Mouse (Mus musculus) inflammation-experienced regulatory T-cells, adult 6 months (primary cell): Measurements from ENCODE around the gene Myo7a. TPM values are rescaled to one million over a fixed set of nuclear protein-coding genes. Genes with fewer than 3 reads are reported as not detected.

Experiments used
- ATAC-seq: one replicate; pipeline ENCODE4 v1.8.0; 2017
- polyA plus RNA-seq, 3 experiments: library from polyadenylated mRNA; unstranded; fragments of 100-300 nt; shearing (Covaris generic); gene quantifications; one replicate each; pipeline ENCODE4 v1.2.1; 2017

Myo7a gene
- polyA plus RNA-seq, 3 experiments from 2014 or later = 1.4 to 2.1 (median 1.7) TPM

DNA sequence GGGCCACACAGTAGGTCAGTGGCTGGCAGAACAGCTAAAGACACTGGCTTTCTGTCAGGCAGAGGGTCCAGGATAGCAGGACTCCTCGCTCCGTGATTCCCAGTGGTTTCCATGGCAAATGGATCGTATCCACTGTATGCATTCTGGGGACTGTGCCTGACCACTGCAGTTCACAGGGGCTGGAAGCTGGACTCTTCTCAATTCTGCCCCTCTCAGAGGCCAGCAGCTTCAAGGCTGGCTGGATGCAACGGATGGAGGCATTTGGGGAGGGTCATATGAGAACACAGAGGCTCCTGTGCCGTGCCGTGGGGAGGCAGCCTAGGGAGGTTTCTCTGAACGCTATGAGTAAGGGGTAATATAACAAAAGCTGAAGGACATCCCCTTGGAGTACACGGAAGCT, 22.9 kb upstream of the Myo7a start:
- no peak for ATAC-seq

DNA sequence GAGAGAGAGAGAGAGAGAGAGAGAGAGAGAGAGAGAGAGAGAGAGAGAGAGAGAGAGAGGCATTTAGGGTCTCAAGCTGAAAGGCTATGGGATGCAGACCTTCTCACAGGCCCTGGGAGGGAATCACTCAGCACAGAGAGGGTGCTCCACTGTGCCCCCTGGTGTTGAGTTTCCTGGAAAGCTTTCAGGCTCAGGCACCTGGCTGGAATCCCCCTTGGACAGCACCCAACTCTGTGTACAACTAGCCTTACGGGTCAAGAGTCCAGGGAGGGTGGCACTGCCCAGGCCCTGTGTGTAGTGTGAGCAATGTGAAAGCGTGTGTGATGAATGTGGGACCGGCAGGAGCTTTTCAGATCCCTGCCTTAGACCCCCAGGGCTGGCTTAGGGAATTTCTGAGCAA, 21.9 kb upstream of the Myo7a start:
- ATAC-seq = no peak

DNA sequence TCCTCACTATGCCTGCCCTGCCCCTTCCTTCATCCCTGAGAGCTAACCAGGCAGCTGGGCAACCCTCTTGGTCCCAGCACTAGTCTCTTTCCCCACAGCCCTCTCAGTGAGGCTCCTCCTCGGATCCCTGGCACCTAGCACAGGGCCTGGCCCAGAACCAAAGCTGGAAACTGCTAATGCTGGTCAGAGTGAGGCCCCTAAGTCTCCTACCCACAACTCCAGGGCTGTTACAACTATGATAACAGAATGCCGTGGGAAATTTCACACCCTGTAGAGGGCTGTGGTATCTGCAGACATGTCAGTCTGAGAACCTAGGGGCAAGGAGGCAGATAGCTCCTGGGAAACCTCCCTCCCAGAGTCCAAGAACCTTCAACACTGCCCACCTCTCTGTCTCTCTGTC, 21.3 kb upstream of the Myo7a start:
- ATAC-seq = no peak

DNA sequence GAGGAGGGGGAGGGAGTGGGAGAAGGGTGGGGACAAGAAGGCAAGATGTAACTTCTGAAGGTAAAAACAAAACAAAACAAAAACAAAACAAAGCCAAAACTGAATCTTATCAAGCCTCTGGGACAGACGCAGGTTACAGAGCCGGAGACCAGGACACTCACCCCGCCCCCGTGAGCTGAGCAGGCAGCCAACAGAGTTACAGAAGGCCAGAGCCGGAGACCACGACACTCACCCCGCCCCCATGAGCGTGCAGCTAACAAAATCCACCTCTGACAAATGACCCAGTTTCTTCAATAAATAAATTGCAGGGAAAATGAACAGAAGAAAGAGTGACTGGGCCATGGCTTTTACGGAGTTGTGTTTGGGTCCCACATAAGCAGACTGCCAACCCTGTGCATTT, 19.9 kb upstream of the Myo7a start:
- ATAC-seq = no peak

DNA sequence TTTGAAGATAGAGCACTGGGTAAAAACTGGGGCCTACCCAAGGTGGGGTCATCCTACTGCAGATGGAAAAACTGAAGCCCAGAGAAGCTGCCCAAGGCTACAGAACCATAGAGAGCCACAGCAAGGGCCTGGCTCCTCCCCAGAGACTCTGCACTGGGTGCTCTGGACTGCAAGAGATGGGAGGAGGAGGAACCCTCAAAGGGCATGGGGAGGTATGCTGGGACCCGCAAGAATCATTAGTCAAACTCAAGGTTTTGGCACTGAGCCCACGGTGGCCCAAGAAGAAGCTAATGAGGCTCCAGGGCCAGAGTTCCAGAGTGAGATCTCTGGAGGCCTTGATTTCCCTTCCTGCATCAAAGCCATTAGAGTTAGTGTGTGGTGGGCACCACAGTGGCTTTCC, 18.7 kb upstream of the Myo7a start:
- ATAC-seq = no peak

DNA sequence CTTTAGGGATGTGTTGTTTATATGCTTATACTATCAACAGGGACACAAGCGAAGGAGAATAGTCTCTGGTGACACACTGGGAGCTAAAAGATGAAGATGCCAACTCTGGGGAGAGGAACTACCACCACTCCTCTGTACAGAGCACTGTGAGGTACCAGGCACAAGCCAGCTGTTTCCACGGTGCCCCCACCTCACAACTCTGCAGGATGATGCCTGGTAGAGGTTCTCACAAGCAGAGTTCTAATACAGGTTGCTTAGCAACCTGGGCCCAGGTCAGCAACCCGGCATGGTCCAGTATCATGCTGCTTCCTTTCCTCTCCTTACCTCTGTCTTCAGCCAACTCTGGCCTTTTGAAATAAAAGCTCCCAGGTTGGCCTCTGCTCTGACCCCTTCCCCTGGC, 18.3 kb upstream of the Myo7a start:
- ATAC-seq = no peak

DNA sequence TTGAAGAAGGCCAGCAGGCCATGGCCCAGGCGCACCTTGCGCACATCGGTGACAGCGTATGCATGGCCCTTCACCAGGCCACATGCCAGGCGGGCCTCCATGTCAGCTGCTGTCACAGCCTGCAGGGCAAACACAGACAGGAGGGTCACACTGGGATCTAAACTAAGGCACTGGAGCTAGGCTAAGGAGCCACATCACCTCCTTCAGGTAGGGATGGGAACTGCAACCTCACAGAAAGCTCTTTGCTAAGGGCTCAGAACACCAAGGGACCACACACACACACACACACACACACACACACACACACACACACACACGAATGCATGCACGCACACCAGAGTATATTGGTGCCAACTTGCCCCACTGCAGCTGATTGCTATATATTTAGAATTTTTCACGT, 12.4 kb upstream of the Myo7a start:
- no peak for ATAC-seq

DNA sequence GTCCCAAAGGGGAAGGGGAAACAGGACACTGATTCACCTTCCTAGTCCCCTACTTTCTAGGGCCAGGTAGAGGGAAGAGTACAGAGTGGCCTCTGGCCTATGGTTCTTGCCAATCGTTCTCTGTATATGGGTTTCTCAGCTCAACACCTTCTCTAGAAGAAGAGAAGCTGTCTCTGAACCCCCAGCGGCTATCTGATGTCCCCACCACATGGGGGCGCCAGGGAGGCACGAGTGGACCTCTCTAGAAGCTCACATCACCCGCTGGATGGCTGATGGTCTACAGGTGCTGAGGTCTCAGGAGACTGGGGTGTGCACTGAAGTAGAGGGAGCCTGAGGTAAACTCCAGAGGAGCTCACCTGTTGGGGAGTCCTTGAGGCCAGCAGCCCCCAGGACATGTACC, 6.1 kb upstream of the Myo7a start:
- ATAC-seq = no peak

DNA sequence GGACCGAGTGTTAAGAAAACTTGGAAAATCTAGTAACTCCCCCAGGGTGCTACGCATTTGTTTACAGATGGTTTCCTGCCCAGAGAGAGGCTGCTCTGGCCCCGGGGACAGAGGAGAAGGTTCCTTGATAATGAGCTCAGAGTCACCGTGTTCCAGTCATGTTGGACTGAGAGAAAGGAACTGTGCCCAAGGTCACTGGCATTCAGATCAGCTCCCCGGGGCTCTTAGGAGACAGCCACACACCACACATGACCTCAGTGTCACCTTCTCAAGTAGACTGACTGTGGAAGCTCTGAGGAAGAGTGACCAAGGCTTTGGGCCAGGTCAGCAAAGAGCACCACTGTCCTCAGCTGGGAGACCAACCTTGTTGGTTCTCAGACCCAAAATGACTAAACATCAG, 5.4 kb upstream of the Myo7a start:
- no peak for ATAC-seq

DNA sequence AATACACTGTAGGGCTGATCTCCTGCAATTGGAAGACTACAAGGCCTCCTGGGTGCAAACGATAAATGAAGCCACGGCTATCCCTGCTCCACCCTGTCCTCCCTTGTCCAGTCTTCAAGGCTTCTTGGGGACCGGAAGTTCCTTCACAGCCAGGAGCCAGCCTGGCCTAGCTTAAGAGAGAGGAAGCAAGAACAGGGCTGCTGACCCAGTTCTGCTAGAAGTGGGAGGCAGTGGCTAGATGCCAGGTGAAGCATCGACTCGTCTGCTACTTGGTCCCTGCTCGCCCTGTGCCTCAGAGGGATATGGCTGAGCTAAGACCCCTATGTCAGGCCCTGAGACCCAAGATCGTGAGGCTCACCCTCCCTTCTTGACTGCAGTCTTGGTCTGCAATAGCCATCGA, 2.3 kb upstream of the Myo7a start:
- no peak for ATAC-seq

DNA sequence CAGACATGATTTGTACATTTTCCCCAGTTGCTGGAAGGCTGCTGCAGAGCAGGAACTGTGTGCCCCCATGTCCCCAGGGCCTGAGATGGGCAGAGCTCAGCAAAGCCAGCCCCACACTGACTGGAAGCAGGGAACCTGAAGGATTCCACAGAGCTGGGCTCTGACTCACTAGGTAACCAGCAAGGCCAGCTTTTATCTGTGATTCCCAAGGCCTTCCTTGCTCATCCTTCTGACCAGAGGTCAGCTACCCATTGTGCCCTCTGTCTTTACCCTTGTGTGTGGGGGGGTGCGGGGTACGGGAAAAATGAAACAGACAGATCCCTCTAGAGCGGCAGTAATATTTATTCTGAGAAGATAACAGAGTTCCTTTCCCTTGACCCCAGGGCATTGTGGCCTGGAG, 1.9 kb upstream of the Myo7a start:
- ATAC-seq = no peak

DNA sequence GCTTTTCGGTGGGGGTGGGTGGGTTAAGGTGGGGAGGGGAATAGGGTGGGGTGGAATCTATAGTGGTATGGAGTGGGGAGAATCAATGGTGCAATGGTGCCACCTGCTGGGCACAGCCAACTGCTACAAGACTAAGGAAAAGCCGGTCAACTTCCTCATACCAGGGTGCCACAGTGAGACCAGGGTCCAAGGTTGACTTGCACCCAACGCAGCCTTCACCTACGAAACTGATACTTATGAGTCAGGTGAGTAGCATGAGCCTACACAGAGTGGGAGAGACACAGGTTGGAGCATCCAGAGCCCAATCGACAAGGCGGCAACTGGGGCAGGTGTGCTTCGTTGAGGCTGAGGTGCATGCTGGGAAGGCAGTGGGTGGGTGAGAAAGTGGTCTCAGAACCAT, 1.0 kb upstream of the Myo7a start:
- ATAC-seq = peak; percentile 88

DNA sequence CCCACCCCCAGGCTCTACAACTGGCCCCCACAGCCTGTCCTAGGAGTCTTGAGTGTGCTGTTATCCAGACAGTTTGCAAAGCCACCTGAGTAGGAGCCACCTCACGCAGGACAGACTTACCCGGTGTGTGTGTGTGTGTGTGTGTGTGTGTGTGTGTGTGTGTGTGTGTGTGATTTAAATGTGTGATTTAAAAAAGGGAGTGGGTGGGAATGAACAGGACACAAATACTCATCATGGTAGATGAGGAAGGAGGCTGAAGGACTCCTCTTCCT, 573 bp upstream of the Myo7a start:
- ATAC-seq = no peak

DNA sequence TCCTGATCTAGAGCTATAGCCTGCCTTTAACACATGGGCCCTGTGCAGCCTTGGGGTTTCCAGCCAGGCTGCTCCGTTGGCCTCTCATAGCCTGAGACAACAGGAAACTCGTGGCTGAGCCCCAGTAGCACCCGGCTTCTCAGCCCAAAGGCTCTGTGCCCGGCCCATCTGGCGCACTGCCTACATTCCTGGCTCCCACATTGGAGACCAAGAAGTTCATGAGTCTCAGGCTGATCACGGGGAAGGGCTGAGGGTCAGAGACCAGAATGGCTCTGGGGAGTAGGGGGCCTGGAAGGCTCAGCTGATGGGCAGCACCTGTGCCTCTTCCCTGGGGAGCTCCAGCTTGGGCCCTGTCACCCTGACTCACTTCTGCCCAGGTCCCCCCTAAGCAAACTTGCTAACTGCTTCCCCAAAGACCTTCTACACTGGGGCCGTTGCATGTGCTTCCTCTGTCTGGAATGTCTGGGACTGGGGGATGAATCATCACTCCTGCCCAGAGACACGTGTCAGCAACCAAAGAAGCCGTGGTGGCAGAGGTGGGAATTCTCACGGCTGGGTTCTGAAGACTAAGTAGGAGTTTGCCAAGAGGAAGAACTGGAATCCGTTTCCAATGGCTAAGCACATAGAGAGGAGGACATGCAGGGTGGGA, 2.2 kb downstream of the Myo7a start:
- ATAC-seq = no peak

DNA sequence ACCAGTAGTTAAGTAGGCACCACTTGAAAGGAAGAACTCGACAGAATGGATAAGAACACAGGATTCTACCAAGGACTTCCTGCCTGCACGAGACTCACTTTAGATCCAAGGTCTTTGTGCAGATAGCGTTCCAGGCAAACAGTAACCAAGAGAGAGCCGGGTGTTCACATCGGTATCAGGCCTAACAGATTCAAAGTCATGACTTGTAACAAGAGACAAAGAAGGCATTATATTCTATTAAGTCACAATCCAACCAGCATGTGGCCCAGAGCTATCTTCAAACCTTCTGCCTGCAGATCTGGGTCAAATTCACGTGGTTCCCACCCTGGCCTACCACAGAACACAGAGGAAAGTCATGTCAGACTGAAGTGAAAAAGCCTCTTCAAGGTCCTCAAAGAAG, 4.7 kb downstream of the Myo7a start:
- ATAC-seq = no peak

DNA sequence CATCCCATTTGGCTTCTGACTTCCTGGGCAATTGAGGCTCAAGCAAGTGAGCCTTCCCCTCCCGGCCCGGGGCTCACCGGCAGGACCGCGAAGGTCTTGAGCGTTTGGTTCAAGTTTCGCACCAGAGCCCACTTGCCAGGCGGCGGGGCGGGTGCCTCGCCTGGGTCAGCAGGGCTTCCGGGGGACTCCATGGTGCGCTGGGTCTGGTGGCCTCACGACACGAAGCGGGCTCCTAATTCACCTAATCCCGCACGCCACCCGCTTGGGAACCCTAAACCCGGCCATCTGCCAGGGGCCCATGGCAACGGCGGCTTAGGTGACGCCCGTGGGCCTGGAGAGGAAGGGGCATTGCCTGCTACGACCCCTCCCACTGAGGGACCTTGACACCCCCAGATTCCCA, 8.1 kb downstream of the Myo7a start:
- no peak for ATAC-seq

DNA sequence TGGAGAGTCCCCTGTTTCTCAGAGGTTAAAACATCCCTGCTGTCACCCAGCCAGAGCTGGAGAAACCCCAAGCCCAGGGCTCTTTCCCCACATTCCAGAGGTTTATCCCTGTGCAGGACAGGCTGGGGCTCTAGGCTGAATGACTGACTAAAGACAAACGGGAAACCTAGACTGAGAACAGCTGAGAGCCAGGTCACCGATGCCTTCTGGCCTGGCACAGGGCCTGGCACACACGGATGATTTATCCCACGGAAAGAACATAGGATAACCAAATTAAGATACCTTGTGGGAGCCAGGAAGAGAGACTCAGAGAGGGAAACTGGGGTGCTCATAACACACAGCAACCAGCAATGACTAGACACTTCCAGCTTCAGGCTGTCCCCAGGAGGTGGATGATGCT, 9.6 kb downstream of the Myo7a start:
- no peak for ATAC-seq

DNA sequence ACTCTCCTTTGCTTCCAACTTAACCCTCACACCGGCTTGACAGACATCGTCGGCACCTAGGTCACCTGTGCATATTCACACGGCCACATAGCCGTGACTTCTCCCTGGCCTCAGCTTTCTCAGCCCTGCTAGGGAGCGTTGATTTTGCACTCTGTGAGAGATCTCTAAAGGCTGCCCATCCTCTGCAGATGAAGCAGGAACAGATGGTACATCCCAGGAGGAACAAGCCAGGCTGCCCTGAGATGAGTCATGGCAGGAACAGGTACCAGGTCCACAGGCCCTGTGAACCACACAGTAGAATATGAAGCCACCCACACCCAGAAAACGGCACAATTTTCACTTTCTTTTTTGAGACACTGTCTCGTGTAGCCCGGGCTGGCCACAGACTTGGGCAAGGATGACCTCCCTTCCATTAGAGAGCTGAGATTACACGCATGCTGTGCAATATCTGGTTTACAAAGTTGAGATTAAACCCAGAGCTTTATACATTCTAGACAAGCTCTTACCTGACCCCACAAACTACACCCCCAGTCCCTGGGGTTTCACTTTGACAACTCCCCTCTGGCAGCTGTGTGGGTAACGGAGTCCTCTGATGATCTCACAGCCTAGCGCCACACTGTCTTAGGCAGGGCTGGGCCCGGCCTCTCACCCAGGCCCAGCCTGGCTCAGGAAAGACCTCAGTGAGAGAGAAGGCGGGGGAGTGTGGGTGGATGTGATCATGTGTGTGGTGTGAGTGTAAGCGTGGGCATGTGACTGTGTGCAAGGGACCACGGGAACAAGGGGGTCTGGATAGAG, 10.5 kb downstream of the Myo7a start:
- ATAC-seq = peak; percentile 81

DNA sequence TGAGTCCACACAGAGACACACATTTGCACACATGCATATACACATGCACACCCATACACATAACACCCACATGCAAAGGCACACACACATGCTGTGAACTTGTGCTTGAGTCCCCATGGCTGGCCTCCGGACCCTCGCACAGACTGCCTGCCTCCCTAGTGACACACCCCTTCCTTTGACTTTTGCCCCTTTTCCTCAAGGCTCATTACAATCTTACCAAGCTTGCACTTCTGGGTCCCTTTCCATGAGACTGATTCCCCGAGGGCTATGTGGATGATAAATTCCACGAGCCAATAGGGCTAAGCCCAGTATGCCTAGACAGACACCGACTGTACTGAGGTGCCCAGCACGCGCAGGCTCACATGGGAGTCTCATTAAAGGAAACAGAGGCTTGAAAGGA, 13.1 kb downstream of the Myo7a start:
- no peak for ATAC-seq

DNA sequence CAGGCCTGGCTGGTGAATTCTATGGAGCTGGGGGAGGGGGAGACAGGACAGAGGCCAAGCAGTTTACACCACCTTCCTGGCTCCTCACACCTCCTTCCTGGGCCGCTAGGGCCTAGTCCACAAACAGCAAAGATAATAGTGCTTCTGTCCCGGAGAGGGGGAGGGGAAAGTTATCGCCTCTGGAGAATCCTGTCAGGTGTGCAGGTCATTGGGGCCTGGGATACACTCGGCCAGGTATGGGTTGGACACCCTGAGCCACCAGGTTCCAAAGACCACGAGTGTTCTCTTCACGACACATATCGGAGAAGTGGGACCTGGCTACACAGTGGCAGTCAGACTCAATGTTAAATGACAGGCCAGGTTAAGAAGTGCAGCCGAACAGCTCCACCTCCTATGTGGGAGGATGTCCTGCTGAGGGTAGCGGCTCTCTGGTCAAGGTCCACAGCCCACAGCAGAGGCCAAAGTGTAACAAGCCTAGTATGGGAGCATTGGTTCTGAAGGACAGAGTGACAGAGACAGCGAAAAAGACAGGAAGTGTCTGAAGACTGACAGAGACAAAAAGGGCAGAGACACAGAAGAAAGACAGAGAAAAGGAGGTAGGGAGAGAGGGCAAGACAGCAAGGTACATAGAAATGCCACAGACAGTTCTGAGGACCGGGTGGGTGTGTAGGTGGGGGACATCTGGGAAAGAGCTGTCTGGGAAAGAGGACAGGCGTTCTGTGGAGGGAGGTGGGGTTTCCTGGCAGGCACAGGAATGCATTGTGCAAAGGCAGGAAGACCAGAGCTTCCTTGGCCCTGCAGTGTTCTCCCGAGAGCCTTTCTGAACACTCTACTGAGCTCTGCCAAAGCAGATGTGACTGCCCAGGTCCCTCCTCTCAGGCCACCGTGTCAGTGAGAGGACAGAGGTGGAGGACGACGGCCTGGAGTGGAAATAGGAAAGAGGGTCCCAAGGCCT, 14.6 kb downstream of the Myo7a start:
- ATAC-seq = no peak

DNA sequence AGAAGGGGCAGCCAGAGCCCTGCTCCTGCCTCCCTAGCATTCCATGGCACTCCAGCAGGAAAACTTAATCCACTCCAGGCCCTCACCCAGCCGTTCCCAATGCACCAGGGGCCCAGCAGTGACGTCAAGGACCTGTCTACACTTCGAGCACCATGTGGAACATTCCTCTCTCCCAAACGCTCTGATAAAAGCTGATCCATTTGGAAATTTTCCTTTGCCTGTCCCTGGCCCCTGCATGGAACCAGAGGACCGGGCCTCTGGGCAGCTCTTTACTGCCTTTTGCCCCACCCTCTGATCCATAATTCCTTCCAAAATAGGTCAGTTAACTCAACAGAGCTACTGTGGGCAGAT, 15.4 kb downstream of the Myo7a start:
- ATAC-seq = no peak

DNA sequence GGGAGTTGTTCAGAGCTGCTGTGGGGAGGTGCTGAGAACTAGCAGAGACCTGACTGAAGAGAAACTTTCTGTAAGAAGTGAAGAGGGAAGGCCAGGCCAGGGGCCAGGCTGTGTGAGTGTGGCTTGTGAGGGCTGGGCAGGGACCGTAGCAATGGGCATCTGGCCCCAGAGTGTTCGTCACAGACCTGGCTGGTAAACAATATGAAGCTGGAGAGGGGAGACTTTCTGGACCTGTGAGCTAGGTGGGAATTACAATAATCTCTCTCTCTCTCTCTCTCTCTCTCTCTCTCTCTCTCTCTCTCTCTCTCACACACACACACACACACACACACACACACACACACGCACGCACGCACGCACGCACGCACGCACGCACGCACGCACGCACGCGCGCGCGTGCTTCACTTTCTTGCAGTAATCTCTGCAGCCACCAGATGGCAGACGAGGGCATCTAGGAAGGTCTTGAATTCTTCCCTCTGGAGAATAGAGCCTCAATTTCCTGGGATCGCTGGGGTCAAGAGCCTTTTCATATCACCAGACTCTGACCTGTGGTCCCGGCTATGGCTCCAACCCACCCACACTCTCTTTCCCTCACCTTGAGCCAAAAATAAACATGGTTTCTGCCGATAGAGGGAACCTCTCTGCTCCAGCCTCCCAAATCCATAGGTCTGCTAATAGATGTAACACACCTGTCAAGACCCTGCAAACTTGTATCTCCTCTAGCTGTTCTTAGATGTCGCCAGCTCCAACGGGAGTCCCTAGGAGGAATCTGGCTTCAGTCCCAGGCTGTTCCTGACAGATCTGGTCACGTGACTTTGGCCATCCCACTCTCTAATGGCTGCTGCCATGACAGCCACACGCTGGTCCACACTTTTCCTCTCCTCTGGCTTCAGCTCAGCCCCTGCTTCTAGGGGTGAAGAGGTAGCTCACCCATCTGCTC, 16.1 kb downstream of the Myo7a start:
- peak; percentile 66 for ATAC-seq

DNA sequence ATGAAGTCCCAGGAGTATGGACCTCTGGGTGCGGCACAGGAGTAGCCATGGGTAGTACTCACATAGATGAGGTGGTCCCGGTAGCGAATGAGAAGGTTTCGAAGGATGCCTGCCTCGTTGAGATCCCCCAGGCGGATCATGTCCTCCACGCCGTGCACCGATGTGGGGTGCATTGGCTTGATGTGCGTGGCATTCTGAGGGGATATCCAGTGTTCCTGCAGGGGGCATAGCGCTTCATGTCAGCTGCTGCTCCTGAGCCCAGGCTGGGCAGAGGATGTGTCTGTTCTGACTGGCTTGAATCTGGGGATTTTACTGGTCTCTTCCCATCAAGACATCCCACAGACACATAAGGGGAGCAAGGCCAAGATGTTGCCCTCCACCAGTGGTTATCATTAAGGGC, 16.8 kb downstream of the Myo7a start:
- ATAC-seq = peak; percentile 8
